Mouse (Mus musculus): Measurements from ENCODE around the gene Ache. TPM values are rescaled to one million over a fixed set of nuclear protein-coding genes. Genes with fewer than 3 reads are reported as not detected.

Gene Ache
- polyA plus RNA-seq, 1 experiment from 2014 or later, result 10.8 TPM

DNA sequence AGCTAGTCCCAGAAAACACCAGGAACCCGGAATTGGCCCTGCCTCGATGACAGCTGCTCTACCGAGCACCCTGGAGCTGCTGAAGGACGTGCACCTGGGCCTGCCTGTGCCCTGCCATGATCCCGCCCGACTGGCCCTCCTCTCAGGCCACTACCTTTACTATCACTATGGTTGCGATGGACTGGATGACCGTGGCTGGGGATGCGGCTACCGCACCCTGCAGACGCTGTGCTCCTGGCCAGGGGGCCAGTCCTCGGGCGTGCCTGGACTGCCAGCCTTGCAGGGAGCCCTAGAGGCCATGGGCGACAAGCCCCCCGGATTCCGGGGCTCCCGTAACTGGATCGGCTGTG, 7.4 kb downstream of the Ache start:
- Histone ChIP-seq H3K27me3 (ENCODE audit: control insufficient read depth, insufficient read depth, low read length) (peaks cover 6% of the 10 kb centered on the region; the same call in 1 of the 2 replicates), H3K4me3 (replicated peaks; ENCODE audit: low read length) (peak overlapping the region; percentile 53)
- 8% methylated on average over 18 of the region's 18 CpGs for WGBS

DNA sequence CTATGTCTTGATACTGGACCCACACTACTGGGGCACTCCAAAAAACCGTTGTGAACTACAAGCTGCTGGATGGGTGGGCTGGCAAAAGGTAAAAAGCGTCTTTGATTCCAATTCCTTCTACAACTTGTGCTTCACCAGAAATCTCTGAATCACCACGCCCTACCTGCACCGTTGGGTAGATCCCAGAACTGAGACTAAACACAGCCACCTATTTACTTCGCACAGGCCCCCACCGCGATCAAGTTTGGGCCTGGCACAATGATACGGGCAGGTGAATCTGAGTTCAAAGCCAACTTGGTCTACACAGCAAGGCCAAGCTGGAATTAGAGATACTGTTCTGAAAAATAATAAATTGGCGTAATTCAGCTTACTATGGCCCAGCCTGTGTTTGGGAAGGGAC, 8.0 kb downstream of the Ache start:
- Histone ChIP-seq H3K27me3 (ENCODE audit: control insufficient read depth, insufficient read depth, low read length) (peaks cover 4% of the 10 kb centered on the region; the same call in 1 of the 2 replicates), H3K4me3 (replicated peaks; ENCODE audit: low read length) (peak overlapping the region; percentile 53; the same call in 1 of the 2 replicates), H3K27ac (ENCODE audit: low read length) (no peak overlapping the region), H3K9ac (ENCODE audit: low read length) (peak overlapping the region; percentile 82), H3K4me1 (ENCODE audit: control insufficient read depth, insufficient read depth, low read length) (peaks cover 17% of the 10 kb centered on the region), H3K36me3 (ENCODE audit: control insufficient read depth, insufficient read depth, low read length) (peaks cover 33% of the 10 kb centered on the region), H3K9me3 (replicated peaks; ENCODE audit: control insufficient read depth, low read length) (no peaks in the 10 kb centered on the region), H3K4me2 (ENCODE audit: low read depth, low read length) (peak overlapping the region; percentile 93)
- WGBS, result 73% methylated on average over 9 of the region's 9 CpGs
- ATAC-seq (ENCODE audit: insufficient read depth, low FRiP score), result no peak

More for the DNA sequence above, 7.4 kb downstream of the Ache start:
- Histone ChIP-seq H3K4me2 (ENCODE audit: low read depth, low read length) (peak overlapping the region; percentile 93), H3K4me1 (ENCODE audit: control insufficient read depth, insufficient read depth, low read length) (peaks cover 23% of the 10 kb centered on the region), H3K9ac (ENCODE audit: low read length) (peak overlapping the region; percentile 82), H3K27ac (ENCODE audit: low read length) (peak overlapping the region; percentile 95), H3K36me3 (ENCODE audit: control insufficient read depth, insufficient read depth, low read length) (peaks cover 33% of the 10 kb centered on the region), H3K9me3 (replicated peaks; ENCODE audit: control insufficient read depth, low read length) (no peaks in the 10 kb centered on the region)
- ATAC-seq (ENCODE audit: insufficient read depth, low FRiP score), result peak; percentile 32; the same call in 1 of the 2 replicates

DNA sequence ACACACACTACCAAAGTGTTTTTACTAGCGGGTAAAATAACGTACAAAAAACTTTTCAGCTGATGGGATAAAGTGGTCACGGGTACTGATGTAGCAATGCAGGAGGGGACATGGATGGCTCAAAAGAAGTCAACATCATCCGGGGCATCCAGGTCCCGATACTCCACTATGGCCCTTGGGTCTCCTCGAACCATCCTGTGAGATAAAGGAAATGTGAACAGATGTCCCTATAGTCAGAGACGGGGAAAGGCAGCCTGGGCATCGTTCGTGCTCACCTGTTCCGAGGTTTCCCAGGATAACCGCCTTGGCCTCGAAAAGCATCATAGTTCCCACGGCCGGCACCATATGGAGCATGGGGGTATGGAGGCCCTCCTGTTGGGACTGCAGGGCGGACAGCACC, 8.4 kb downstream of the Ache start:
- no peak overlapping the region for H3K9ac ChIP-seq (ENCODE audit: low read length)
- H3K27ac ChIP-seq (ENCODE audit: low read length), result no peak overlapping the region
- H3K27me3 ChIP-seq (ENCODE audit: control insufficient read depth, insufficient read depth, low read length), result peaks cover 3% of the 10 kb centered on the region; the same call in 1 of the 2 replicates
- H3K4me2 ChIP-seq (ENCODE audit: low read depth, low read length), result no peak overlapping the region
- peaks cover 16% of the 10 kb centered on the region for H3K4me1 ChIP-seq (ENCODE audit: control insufficient read depth, insufficient read depth, low read length)
- H3K9me3 ChIP-seq (replicated peaks; ENCODE audit: control insufficient read depth, low read length), result no peaks in the 10 kb centered on the region
- no peak for ATAC-seq (ENCODE audit: insufficient read depth, low FRiP score)
- H3K4me3 ChIP-seq (replicated peaks; ENCODE audit: low read length), result no peak overlapping the region
- H3K36me3 ChIP-seq (ENCODE audit: control insufficient read depth, insufficient read depth, low read length), result peaks cover 33% of the 10 kb centered on the region
- 91% methylated on average over 15 of the region's 15 CpGs for WGBS

DNA sequence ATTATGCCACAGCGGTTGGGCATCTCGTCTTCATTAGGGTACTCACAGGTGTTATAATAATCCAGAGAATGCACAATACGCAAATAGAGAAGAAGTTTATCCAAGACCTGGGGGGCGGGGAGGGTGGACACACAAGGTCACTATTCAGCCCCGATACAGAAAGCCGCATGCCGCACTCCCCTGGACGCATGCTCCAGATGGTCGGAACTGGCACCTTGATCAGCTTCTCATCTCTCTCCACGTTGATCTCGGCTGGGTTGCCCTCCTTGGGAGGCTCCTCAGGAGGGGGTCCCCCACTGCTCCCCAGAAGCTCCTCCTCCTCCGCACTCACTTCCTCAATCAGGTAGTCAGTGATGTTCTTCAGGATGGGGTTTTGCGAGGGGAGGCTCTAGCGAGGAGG, 9.8 kb downstream of the Ache start:
- no peak for ATAC-seq (ENCODE audit: insufficient read depth, low FRiP score)
- peaks cover 16% of the 10 kb centered on the region for H3K4me1 ChIP-seq (ENCODE audit: control insufficient read depth, insufficient read depth, low read length)
- peaks cover 38% of the 10 kb centered on the region for H3K36me3 ChIP-seq (ENCODE audit: control insufficient read depth, insufficient read depth, low read length)
- WGBS, result 93% methylated on average over 14 of the region's 14 CpGs
- H3K4me2 ChIP-seq (ENCODE audit: low read depth, low read length), result no peak overlapping the region
- H3K4me3 ChIP-seq (replicated peaks; ENCODE audit: low read length), result no peak overlapping the region
- no peaks in the 10 kb centered on the region for H3K9me3 ChIP-seq (replicated peaks; ENCODE audit: control insufficient read depth, low read length)
- no peak overlapping the region for H3K27ac ChIP-seq (ENCODE audit: low read length)
- no peaks in the 10 kb centered on the region; the same call in 1 of the 2 replicates for H3K27me3 ChIP-seq (ENCODE audit: control insufficient read depth, insufficient read depth, low read length)
- no peak overlapping the region for H3K9ac ChIP-seq (ENCODE audit: low read length)

DNA sequence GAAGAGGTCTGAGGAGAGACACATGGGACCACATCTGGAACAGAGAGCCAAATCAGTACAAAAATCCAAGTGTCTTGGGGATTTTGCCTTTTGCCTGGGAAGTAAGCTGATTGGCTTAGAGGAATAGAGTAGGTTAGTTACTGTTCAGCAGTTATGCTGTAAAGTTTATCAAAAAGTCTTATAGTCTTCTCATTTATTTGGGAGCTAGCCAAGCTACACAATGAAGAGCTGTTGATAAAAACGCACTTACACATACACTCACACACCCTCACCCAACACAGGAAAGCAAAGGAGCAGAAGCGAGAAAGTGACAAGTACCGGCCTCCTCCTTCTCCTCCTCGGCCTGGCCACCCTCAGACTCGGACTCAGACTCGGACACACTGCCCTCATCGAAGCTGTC, 11.9 kb downstream of the Ache start:
- Histone ChIP-seq H3K27me3 (ENCODE audit: control insufficient read depth, insufficient read depth, low read length) (no peaks in the 10 kb centered on the region), H3K9ac (ENCODE audit: low read length) (no peak overlapping the region), H3K4me2 (ENCODE audit: low read depth, low read length) (no peak overlapping the region), H3K27ac (ENCODE audit: low read length) (no peak overlapping the region), H3K4me1 (ENCODE audit: control insufficient read depth, insufficient read depth, low read length) (peaks cover 18% of the 10 kb centered on the region), H3K36me3 (ENCODE audit: control insufficient read depth, insufficient read depth, low read length) (peaks cover 45% of the 10 kb centered on the region), H3K4me3 (replicated peaks; ENCODE audit: low read length) (no peak overlapping the region), H3K9me3 (replicated peaks; ENCODE audit: control insufficient read depth, low read length) (no peaks in the 10 kb centered on the region)
- no peak for ATAC-seq (ENCODE audit: insufficient read depth, low FRiP score)
- WGBS, result 71% methylated on average over 7 of the region's 7 CpGs

DNA sequence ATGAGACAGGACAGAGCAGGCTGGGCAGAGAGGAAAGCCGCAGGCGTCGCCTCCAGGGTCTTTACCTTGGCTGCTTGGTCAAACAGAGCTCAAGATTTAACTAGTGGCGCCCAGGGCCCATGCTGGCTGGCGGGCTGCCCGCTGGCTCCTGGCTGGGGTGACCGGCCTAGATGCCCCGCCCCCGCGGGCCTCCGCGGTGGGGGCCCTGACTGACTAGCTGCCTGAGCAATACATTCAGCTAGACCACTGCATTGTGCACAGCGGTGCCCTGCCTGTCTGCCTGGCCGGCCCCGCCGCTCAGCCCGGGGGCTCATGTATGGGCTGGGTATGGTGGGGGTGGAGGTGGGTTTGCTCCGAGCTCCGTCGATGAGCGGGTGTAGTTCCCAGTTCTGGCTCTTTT, 13.9 kb downstream of the Ache start:
- ATAC-seq (ENCODE audit: insufficient read depth, low FRiP score), result peak; percentile 38; the same call in 1 of the 2 replicates
- 75% methylated on average over 21 of the region's 21 CpGs for WGBS
- H3K9me3 ChIP-seq (replicated peaks; ENCODE audit: control insufficient read depth, low read length), result no peaks in the 10 kb centered on the region

DNA sequence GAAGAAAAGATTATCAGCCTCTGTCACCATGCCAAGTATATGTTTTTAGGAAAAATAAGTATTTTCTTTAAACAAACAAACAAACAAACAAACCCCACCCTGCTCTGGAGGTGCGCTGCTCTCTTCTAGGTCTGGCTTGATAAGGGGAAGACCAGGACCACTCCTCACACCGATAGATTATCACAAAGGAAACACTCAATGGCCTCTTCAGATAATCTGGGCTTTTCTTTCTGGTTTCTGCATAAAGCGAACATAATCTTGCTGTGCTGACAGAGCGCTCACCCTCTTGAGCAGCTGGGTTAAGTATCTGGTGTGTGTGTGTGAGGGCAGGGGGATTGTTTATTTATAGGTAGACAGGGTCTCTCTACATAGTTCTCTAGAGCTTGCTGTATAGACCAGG, 16.3 kb downstream of the Ache start:
- Histone ChIP-seq H3K36me3 (ENCODE audit: control insufficient read depth, insufficient read depth, low read length) (peaks cover 19% of the 10 kb centered on the region), H3K9ac (ENCODE audit: low read length) (peak overlapping the region; percentile 18; the same call in 1 of the 2 replicates), H3K9me3 (replicated peaks; ENCODE audit: control insufficient read depth, low read length) (no peaks in the 10 kb centered on the region), H3K27me3 (ENCODE audit: control insufficient read depth, insufficient read depth, low read length) (no peaks in the 10 kb centered on the region), H3K4me1 (ENCODE audit: control insufficient read depth, insufficient read depth, low read length) (peaks cover 26% of the 10 kb centered on the region), H3K27ac (ENCODE audit: low read length) (no peak overlapping the region), H3K4me3 (replicated peaks; ENCODE audit: low read length) (no peak overlapping the region), H3K4me2 (ENCODE audit: low read depth, low read length) (no peak overlapping the region)
- ATAC-seq (ENCODE audit: insufficient read depth, low FRiP score), result no peak
- 65% methylated on average over 4 of the region's 4 CpGs for WGBS

More for the DNA sequence above, 13.9 kb downstream of the Ache start:
- Histone ChIP-seq H3K27ac (ENCODE audit: low read length) (no peak overlapping the region), H3K4me2 (ENCODE audit: low read depth, low read length) (no peak overlapping the region), H3K36me3 (ENCODE audit: control insufficient read depth, insufficient read depth, low read length) (peaks cover 35% of the 10 kb centered on the region), H3K4me3 (replicated peaks; ENCODE audit: low read length) (no peak overlapping the region), H3K4me1 (ENCODE audit: control insufficient read depth, insufficient read depth, low read length) (peaks cover 25% of the 10 kb centered on the region), H3K9ac (ENCODE audit: low read length) (no peak overlapping the region), H3K27me3 (ENCODE audit: control insufficient read depth, insufficient read depth, low read length) (no peaks in the 10 kb centered on the region)

DNA sequence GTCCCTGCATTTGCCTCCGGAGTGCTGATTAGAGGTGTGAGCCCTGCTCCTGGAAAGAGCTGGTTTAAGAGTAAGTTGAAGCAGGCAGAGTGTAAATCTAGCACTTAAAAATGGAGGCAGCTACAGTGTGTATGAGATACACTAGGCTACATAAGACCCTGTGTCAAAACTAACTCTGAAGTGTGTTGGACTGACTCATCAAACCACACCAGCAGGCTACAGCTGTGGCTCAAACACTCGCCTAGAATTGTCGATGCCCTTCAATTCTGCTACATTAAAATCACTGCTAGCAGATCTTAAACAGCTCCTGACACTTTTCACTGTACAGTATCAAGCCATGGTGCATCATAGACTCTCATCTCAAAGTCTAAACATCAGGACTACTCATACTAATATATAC, 16.8 kb downstream of the Ache start:
- H3K9ac ChIP-seq (ENCODE audit: low read length), result peak overlapping the region; percentile 18; the same call in 1 of the 2 replicates
- no peaks in the 10 kb centered on the region for H3K27me3 ChIP-seq (ENCODE audit: control insufficient read depth, insufficient read depth, low read length)
- no peak overlapping the region for H3K4me3 ChIP-seq (replicated peaks; ENCODE audit: low read length)
- peaks cover 26% of the 10 kb centered on the region for H3K4me1 ChIP-seq (ENCODE audit: control insufficient read depth, insufficient read depth, low read length)
- H3K27ac ChIP-seq (ENCODE audit: low read length), result no peak overlapping the region
- no peak for ATAC-seq (ENCODE audit: insufficient read depth, low FRiP score)
- 59% methylated on average over 3 of the region's 3 CpGs for WGBS
- no peak overlapping the region for H3K4me2 ChIP-seq (ENCODE audit: low read depth, low read length)
- no peaks in the 10 kb centered on the region for H3K9me3 ChIP-seq (replicated peaks; ENCODE audit: control insufficient read depth, low read length)
- peaks cover 25% of the 10 kb centered on the region for H3K36me3 ChIP-seq (ENCODE audit: control insufficient read depth, insufficient read depth, low read length)

DNA sequence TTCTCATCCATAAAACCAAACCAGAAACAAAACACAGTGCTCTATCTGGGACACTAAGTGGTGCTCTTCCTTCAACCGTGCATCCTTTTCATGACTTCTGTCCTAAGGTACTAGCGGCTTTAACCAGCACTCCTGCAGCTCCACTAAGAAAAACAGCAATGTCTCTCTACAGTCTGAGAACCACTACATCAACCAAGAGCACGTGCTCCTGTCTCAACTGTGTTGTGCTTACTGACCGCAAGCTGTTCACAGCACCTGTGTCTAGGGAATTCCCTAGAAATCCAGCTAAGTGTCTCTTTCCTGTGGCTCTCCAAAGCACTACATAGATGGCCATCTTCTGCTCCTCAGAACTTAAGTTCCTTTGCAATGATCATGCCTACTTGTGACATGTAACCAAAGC, 17.5 kb downstream of the Ache start:
- Histone ChIP-seq H3K4me1 (ENCODE audit: control insufficient read depth, insufficient read depth, low read length) (peaks cover 26% of the 10 kb centered on the region), H3K36me3 (ENCODE audit: control insufficient read depth, insufficient read depth, low read length) (peaks cover 27% of the 10 kb centered on the region), H3K4me3 (replicated peaks; ENCODE audit: low read length) (no peak overlapping the region; the same call in 1 of the 2 replicates), H3K9me3 (replicated peaks; ENCODE audit: control insufficient read depth, low read length) (no peaks in the 10 kb centered on the region), H3K9ac (ENCODE audit: low read length) (peak overlapping the region; percentile 53), H3K27me3 (ENCODE audit: control insufficient read depth, insufficient read depth, low read length) (no peaks in the 10 kb centered on the region), H3K4me2 (ENCODE audit: low read depth, low read length) (peak overlapping the region; percentile 60), H3K27ac (ENCODE audit: low read length) (no peak overlapping the region)
- WGBS, result 50% methylated on average over 4 of the region's 4 CpGs
- ATAC-seq (ENCODE audit: insufficient read depth, low FRiP score), result no peak
